Mouse (Mus musculus): ENCODE measurements around the gene Nfil3.
A peak's percentile ranks its signal among the peaks of the same experiment; 100 is the strongest.

Gene Nfil3

GRCm38 (mm10) chr13:52930582-52930981, 50.3 kb downstream of the Nfil3 start:
- DNase-seq (ENCODE audit: low read depth, low spot score) = no peak

DNA sequence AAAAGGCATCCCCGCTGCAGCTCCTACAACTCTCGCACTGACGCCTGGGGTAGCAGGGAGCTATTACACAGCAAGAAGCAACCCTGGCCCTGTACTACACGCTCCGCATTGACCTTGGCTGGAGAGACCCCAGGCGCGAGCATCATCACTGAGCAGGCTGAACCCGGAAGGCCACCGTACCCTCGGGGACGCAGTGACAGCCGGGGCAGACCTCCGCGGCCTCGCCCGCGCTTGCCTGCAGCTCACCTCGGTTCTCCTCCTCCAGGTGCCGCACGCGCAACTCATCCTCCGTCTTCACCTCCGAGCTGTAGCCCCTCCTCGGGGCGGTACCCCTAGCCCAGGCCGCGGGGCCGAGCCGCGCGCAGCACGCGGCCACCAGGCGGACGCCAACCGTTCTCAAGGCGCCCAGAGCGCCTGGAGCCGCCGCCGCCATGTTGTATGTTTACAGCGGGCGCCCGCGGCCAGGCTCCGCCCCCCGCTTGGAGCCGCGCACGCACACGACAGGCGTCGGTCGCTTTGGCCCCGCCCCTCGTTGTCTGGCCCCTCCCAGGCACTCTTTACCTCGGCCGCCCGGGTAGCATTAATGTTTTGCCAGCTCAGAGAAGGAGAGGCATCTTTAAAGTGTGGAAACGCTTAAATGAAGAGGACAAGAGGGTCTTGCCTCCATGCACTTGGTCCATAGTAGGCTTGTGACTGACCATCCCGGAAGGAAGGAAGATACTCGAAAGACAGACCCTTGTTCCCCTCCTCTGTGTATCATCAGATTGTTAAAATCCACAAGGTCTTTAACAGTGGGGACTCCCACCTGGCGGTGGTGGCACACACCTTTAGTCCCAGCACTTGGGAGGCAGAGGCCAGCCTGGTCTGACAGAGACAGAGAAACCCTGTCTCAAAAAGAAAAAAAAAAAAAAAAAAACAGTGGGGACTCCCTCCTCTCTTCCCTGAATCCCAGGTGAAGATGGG, 51.4 kb downstream of the Nfil3 start, which contains the start of gene Auh:
Auh (minus strand) TSS at position 473 of the 963 bp plus-strand sequence.
- peak; percentile 74 for DNase-seq (ENCODE audit: low read depth, low spot score)

DNA sequence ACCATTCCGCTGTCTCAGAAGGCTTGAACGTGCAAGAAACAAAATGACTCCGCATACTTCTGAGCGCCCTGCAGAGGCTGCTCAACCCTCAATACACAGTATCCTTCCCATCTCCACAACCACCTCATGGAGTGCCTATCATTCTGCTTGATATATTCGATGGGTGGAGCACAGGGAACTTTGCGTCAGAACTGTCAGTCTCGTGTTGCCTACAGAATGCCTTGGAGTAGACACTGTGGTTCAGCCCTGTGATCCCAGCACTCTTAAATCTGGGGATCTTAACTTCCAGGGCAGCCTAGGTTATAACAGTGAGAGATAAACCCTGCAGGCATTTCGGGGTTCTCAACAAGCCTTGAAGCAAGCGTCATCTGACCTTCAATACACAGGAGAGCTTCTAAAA, 52.5 kb downstream of the Nfil3 start:
- DNase-seq (ENCODE audit: low read depth, low spot score) = peak; percentile 29

DNA sequence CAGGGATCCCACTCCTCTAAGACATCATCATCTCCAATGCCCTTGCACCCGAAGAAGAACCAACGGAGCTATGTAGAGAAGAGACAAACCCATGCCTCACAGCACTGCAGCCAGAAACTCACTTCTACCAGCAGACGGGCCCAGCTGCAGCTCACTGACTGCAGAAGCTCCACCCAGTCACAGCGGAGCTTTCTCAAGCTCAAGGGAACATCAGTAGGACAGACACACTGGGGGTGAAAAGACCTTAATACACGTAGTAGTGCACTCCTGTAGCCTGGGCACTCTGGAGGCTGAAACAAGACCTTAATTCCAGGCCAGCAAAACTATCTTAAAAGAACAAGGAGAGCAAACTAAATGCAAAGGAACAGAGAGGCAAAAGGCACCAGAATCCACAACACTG, 56.4 kb downstream of the Nfil3 start:
- no peak for DNase-seq (ENCODE audit: low read depth, low spot score)

DNA sequence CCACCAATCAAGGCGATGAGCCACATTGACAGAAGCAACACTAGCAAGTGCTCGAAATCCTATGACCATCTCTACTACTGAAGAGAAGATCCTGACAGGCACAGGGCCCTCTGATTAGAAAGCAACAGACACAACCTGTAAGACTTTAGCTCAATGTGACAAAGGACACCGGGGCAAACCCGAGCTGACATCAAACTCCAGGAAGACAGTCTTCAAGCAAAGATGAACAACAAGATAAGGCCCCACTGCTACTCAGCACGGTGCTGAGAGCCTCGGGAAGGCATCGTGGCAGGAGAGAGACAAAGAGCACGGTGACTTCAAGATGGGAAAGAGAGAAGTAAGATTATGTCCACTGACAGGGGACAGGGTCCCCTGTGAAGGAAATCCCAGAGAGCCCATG, 58.9 kb downstream of the Nfil3 start:
- no peak for DNase-seq (ENCODE audit: low read depth, low spot score)

DNA sequence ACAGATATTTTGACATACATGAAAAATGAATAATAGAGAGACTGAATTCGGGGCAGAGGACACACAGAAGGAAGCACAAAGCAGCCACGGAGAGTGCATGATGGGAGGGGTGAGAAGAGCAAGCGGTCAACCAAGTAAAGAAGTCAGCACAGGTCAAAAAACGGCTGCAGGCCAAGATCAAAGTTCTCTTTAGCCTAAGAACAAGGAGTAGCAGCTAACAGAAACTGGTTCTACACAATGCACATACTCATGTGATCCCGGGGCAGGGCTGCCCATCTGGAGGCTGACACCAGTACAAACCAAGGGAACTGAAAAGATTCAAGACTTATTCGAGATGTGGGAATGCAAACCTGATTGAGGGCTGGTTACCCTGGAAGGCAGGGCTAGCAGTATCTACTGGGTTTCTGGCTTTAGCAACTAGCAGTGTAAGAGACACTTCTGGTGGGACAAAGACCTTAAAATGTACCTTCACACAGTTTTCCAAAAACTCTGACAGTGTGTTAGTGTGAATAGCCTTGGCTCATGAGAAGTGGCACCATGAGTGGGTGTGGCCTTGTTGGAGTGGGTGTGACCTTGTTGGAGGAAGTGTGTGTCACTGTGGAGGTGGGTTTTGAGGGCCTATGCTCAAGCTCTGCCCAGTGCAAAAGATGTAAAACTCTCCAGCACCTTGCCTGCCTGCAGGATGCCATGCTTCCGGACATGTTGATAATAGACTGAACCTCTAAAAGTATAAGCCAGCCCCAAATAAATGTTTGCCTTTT, 59.6 kb downstream of the Nfil3 start:
- DNase-seq (ENCODE audit: low read depth, low spot score) = no peak

GRCm38 (mm10) chr13:52919790-52920352, 61.0 kb downstream of the Nfil3 start:
- no peak for DNase-seq (ENCODE audit: low read depth, low spot score)

DNA sequence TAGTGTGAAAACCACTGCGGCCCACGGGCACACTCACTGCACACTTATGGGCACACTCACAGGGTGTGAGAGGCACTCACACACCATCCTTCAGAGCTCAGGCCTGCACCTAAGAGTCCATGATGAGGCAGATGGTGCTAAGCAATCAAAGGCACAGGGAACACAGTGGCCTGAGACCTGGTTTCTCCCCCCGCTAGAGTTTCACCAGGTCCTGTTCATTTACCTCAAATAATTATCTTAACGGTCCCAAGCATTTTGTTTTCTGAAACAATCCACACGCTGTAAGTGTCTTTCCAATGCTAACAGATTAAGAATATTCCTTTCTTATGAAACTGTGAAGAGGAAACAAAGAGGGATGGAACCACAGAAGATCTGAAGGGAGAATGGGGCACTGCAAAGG, 62.5 kb downstream of the Nfil3 start:
- DNase-seq (ENCODE audit: low read depth, low spot score) = no peak
